Mouse (Mus musculus): ENCODE measurements at regions not wholly inside any gene's neighbourhood (a gene's known extent, or its start where the extent isn't known, plus 50 kb on each side); places are given as distances from the start of the nearest gene placed in this dataset.

- no peak for DNase-seq (ENCODE audit: low spot score in 2 of 2)
These were observed 389.0 kb downstream of the Rps24 start for GRCm38 (mm10) chr14:24875934-24876333.

GRCm38 (mm10) chr14:24876508-24876907 lies 389.6 kb downstream of the Rps24 start:
- DNase-seq (ENCODE audit: low spot score in 2 of 2): no peak

- no peak for DNase-seq (ENCODE audit: low spot score in 2 of 2)
These were observed 390.9 kb downstream of the Rps24 start for GRCm38 (mm10) chr14:24877853-24878252.

GRCm38 (mm10) chr14:24886164-24886563 lies 399.2 kb downstream of the Rps24 start:
- no peak for DNase-seq (ENCODE audit: low spot score in 2 of 2)

GRCm38 (mm10) chr14:24886896-24887421 lies 400.0 kb downstream of the Rps24 start:
- no peak for DNase-seq (ENCODE audit: low spot score in 2 of 2)

- DNase-seq (ENCODE audit: low spot score in 2 of 2): no peak
These were observed 403.9 kb downstream of the Rps24 start for GRCm38 (mm10) chr14:24890856-24891255.

GRCm38 (mm10) chr14:24895196-24895595 lies 408.3 kb downstream of the Rps24 start:
- no peak for DNase-seq (ENCODE audit: low spot score in 2 of 2)

GRCm38 (mm10) chr14:24896681-24897080 lies 409.8 kb downstream of the Rps24 start:
- no peak for DNase-seq (ENCODE audit: low spot score in 2 of 2)

GRCm38 (mm10) chr14:24900501-24901179 lies 413.7 kb downstream of the Rps24 start:
- DNase-seq (ENCODE audit: low spot score in 2 of 2): no peak

GRCm38 (mm10) chr14:24901726-24902125 lies 414.8 kb downstream of the Rps24 start:
- DNase-seq (ENCODE audit: low spot score in 2 of 2): no peak

GRCm38 (mm10) chr14:24902870-24903269 lies 415.9 kb downstream of the Rps24 start:
- DNase-seq (ENCODE audit: low spot score in 2 of 2): no peak

GRCm38 (mm10) chr14:24904712-24905111 lies 417.8 kb downstream of the Rps24 start:
- no peak for DNase-seq (ENCODE audit: low spot score in 2 of 2)

- no peak for DNase-seq (ENCODE audit: low spot score in 2 of 2)
These were observed 420.0 kb downstream of the Rps24 start for GRCm38 (mm10) chr14:24906916-24907315.

- no peak for DNase-seq (ENCODE audit: low spot score in 2 of 2)
These were observed 421.5 kb downstream of the Rps24 start for GRCm38 (mm10) chr14:24908377-24908776.

GRCm38 (mm10) chr14:24911621-24912020 lies 424.7 kb downstream of the Rps24 start:
- no peak for DNase-seq (ENCODE audit: low spot score in 2 of 2)

- no peak for DNase-seq (ENCODE audit: low spot score in 2 of 2)
These were observed 432.1 kb downstream of the Rps24 start for GRCm38 (mm10) chr14:24919056-24919455.

GRCm38 (mm10) chr14:24922006-24922405 lies 435.1 kb downstream of the Rps24 start:
- DNase-seq (ENCODE audit: low spot score in 2 of 2): no peak

- DNase-seq (ENCODE audit: low spot score in 2 of 2): no peak
These were observed 437.6 kb downstream of the Rps24 start for GRCm38 (mm10) chr14:24924561-24924960.

GRCm38 (mm10) chr14:24926086-24927048 lies 439.4 kb downstream of the Rps24 start:
- no peak for DNase-seq (ENCODE audit: low spot score in 2 of 2)

GRCm38 (mm10) chr14:24928726-24929125 lies 441.8 kb downstream of the Rps24 start:
- DNase-seq (ENCODE audit: low spot score in 2 of 2): no peak

- no peak for DNase-seq (ENCODE audit: low spot score in 2 of 2)
These were observed 443.3 kb downstream of the Rps24 start for GRCm38 (mm10) chr14:24930251-24930650.

- DNase-seq (ENCODE audit: low spot score in 2 of 2): no peak
These were observed 451.0 kb downstream of the Rps24 start for GRCm38 (mm10) chr14:24937876-24938275.

Measured in adrenal gland, postnatal 4 days (tissue).